Mouse (Mus musculus) forebrain, postnatal 0 days (tissue): ENCODE measurements at regions not wholly inside any gene's neighbourhood (a gene's known extent, or its start where the extent isn't known, plus 50 kb on each side); places are given as distances from the start of the nearest gene placed in this dataset.

ENCODE experiments used
- ATAC-seq: fragments of 200-750 bp; cut with Nextera tagmentation; 2 replicates; pipeline ENCODE4 v1.8.0; 2017; ENCODE audit warnings: mild to moderate bottlenecking, moderate library complexity
- DNase-seq: peaks from one replicate; pipeline ENCODE4 v3.0.0-alpha.2; 2015
- H3K27ac ChIP-seq: fragments of 300-500 bp; sonication (generic); 2 replicates; pipeline ENCODE4 v1.5.1; 2014; ENCODE audit warnings: low read depth, mild to moderate bottlenecking, antibody characterized with exemption, low read length, moderate library complexity, mixed read lengths
- H3K27me3 ChIP-seq: fragments of 300-500 bp; sonication (generic); 2 replicates; pipeline ENCODE4 v1.6.1; 2014; ENCODE audit warnings: mild to moderate bottlenecking, low read length, mixed read lengths; ENCODE audit not compliant: insufficient read depth
- H3K36me3 ChIP-seq: fragments of 300-500 bp; sonication (generic); 2 replicates; pipeline ENCODE4 v1.6.1; 2014; ENCODE audit warnings: mild to moderate bottlenecking, moderate library complexity; ENCODE audit not compliant: insufficient read depth
- H3K4me1 ChIP-seq: fragments of 300-500 bp; sonication (generic); 2 replicates; pipeline ENCODE4 v1.6.1; 2014; ENCODE audit warnings: antibody characterized with exemption; ENCODE audit not compliant: insufficient read depth
- H3K4me2 ChIP-seq: fragments of 300-500 bp; sonication (generic); 2 replicates; pipeline ENCODE4 v1.6.1; 2014; ENCODE audit warnings: low read depth, mild to moderate bottlenecking, moderate library complexity
- H3K4me3 ChIP-seq: fragments of 300-500 bp; sonication (generic); 2 replicates; pipeline ENCODE4 v1.5.1; 2014; ENCODE audit warnings: low read depth, low read length, mixed read lengths
- H3K9ac ChIP-seq: fragments of 300-500 bp; sonication (generic); 2 replicates; pipeline ENCODE4 v1.6.1; 2014; ENCODE audit warnings: mild to moderate bottlenecking
- H3K9me3 ChIP-seq: fragments of 300-500 bp; sonication (generic); 2 replicates; pipeline ENCODE4 v1.6.1; 2016; ENCODE audit warnings: low read length
- CTCF ChIP-seq: sonication (generic); IDR thresholded peaks from 2 replicates; pipeline ENCODE4 v1.5.1; 2016; ENCODE audit warnings: antibody characterized with exemption, control low read depth, low read depth
- whole genome bisulfite sequencing: fragments of 180-500 bp; shearing (Covaris S2); extraction: QIAGEN DNeasy Blood & Tissue Kit; methylation state at CpG from one replicate; pipeline ENCODE4 v1.1.7; 2014; 5-methylcytosine and 5-hydroxymethylcytosine counted together

DNA sequence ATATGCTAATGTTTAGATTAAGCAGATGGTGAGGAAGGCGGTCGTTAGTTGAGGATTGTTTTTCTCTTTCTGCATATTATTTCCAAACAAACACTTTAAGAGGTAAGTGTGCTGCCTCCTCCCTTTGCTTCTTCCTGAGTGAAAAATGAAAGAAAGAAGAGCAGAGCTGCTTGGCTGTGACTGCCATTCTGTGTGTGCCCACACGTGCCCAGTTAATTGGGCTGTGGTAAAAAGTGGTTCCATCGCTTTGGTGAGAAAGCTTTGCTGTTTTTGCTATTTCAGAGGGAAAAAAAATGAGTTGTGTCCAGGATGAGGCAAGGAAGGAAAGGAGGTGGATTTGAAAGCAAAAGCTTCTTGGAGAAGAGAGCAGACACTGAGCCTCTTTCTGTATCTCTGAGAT is 360.9 kb upstream of the Pkn2 start:
- Histone ChIP-seq H3K9me3 (no peaks in the 10 kb centered on the region), H3K4me3 (no peak overlapping the region), H3K4me2 (no peak overlapping the region), H3K36me3 (no peaks in the 10 kb centered on the region), H3K9ac (no peak overlapping the region), H3K4me1 (peaks cover 9% of the 10 kb centered on the region; the same call in 1 of the 2 replicates), H3K27ac (no peak overlapping the region), H3K27me3 (no peaks in the 10 kb centered on the region)
- WGBS = 25% methylated on average over 4 of the region's 4 CpGs
- DNase-seq (peak; percentile 21), ATAC-seq (no peak)
- TF ChIP-seq CTCF = no peak

DNA sequence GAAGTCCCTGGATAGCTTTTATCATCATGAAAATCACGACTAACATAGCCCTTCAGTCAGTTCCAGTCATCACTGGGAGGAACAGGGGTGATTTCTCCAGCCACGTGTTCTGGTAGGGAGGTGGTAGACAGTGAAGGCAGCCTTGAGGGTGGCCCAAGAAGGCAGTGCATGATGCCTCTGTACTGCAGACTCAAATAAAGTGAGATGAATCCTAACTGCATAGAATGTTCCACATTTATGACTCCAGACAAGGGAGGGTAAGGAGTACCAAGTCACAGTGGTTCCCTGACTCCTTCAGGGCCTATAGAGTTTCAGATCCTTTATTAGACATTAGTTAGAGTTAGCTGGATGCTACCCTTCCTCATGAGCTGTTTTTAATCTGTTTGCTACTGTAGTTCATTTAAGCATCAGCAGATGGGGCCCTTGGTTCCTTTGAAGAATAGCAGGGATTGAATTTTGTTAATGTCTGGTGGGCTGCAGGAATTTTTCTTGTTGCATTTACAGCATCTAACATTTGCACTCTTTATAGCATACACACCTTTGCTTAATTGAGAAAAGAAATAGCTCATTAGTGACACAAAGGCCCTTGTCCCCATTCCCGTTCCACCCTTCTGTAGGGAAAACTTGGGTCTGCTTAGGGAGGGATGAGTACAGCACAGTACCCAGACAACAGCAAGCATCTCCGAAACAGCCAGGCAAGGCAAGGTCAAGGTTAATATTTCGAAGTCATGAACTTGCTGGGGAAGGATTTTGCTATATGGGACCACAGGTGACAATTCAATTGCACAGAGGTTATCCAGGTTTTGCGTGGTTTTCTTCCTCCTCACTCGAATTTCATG is 359.0 kb upstream of the Pkn2 start:
- H3K9ac ChIP-seq = no peak overlapping the region
- 71% methylated on average over 7 of the region's 7 CpGs for WGBS
- H3K4me1 ChIP-seq = peaks cover 9% of the 10 kb centered on the region; the same call in 1 of the 2 replicates
- peak; percentile 81 for DNase-seq
- H3K4me3 ChIP-seq = no peak overlapping the region
- peak; percentile 50; the same call in 1 of the 2 replicates for ATAC-seq
- H3K9me3 ChIP-seq = no peaks in the 10 kb centered on the region
- H3K27ac ChIP-seq = no peak overlapping the region
- TF ChIP-seq CTCF = peak; percentile 80
- H3K4me2 ChIP-seq = no peak overlapping the region
- no peaks in the 10 kb centered on the region for H3K27me3 ChIP-seq
- no peaks in the 10 kb centered on the region for H3K36me3 ChIP-seq

DNA sequence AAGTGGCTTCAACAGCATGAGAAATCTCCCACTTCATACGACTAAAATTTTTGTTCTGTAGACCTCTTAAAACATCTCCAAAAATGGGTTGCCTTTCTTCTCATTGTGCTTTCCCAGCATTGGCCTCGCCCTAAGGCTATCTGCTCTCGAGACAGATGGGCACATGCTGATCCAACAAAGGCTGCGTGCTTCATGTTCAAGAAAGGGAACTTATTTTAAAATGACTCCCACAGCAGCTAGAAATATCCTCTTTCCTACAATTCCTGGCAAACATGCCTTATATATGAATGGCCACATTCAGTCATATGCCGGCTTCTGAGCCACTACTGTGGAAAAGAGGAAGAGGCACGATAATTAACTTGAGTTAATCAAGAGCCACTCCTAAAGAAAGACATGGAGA is 356.7 kb upstream of the Pkn2 start:
- Histone ChIP-seq H3K4me1 (peaks cover 9% of the 10 kb centered on the region; the same call in 1 of the 2 replicates), H3K27me3 (no peaks in the 10 kb centered on the region), H3K4me3 (no peak overlapping the region), H3K36me3 (no peaks in the 10 kb centered on the region), H3K9me3 (no peaks in the 10 kb centered on the region), H3K4me2 (no peak overlapping the region), H3K9ac (no peak overlapping the region), H3K27ac (no peak overlapping the region)
- DNase-seq (no peak), ATAC-seq (no peak)
- no peak for TF ChIP-seq CTCF
- 72% methylated on average over 6 of the region's 6 CpGs for WGBS

DNA sequence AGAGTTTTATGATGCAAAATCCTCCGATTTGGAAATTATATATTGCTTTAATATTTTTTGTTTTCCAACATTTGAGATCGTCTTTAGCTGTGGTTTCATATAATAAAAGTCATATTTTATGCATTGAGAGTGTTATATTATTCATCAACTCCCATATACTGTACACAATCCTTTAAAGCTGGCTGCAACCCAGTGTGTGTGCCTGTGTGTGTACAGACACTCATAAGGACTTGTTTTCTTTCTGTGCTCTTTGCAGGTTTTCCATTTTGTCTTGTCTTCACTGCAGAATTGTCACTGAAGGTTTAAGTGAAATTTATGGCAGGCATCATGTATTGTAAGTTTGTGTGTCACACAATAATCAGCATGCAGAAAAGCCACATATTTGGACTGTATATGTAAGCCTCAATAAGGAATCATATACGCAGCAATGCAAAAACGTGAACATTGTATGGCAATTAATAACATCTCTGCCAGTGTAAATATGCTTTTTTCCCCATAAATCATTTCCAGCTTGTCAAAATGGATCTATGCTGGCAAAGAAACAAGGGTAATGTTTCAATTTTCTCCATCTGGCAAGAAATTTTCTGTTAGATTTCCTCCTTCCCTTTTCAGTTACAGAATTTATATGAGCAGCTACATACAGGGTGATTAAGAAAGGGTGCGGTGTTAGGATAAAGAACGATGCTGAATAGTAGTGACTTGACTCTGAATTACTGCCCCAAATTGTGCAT is 342.4 kb upstream of the Pkn2 start:
- no peak overlapping the region for H3K4me2 ChIP-seq
- DNase-seq = peak; percentile 44
- H3K9me3 ChIP-seq = no peaks in the 10 kb centered on the region
- H3K9ac ChIP-seq = 0 out of 2 replicates have a peak overlapping the region, but pooled peaks have one; percentile 6
- no peak for TF ChIP-seq CTCF
- H3K4me3 ChIP-seq = no peak overlapping the region
- H3K27me3 ChIP-seq = no peaks in the 10 kb centered on the region
- H3K27ac ChIP-seq = peak overlapping the region; percentile 4; the same call in 1 of the 2 replicates
- no peaks in the 10 kb centered on the region for H3K36me3 ChIP-seq
- H3K4me1 ChIP-seq = no peaks in the 10 kb centered on the region
- ATAC-seq = peak; percentile 68
- 54% methylated on average over 6 of the region's 6 CpGs for WGBS

DNA sequence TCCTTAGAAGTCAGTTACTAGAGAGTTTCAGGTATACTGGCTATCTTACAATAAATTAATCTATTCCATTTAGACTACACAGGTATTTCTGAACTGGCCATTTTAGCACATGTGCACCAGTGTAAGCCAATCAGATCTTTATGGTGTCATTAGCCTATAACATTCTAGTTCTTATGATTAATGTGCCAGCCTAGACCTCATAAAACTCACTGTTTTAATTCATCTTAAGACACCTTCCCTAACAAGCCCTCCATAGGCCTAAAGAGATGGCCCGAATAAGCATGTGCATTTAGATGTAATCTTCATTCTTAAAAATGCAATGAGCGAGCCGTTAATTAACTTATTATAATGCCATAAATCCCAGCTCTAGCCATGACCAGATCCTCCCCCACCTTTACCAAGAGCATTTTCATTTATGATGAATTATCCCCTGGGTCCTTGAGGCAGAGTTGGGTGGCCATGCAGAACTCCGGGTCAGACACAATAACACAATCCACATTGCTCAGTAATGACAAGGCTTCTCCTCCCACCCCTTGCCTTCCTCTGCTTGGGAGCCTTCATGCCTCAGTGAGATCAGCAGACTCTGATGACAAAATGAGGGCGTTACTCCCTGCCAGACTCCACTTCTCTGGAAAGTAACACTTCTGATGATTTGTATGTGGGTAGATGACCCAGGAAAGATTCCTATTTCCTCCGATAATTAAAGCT is 311.6 kb upstream of the Pkn2 start:
- no peak for TF ChIP-seq CTCF
- WGBS = 87% methylated on average over 6 of the region's 6 CpGs
- no peak for ATAC-seq
- DNase-seq = no peak
- no peak overlapping the region for H3K9ac ChIP-seq
- no peaks in the 10 kb centered on the region for H3K36me3 ChIP-seq
- H3K9me3 ChIP-seq = no peaks in the 10 kb centered on the region
- H3K27ac ChIP-seq = no peak overlapping the region
- H3K4me1 ChIP-seq = no peaks in the 10 kb centered on the region
- no peak overlapping the region for H3K4me3 ChIP-seq
- H3K4me2 ChIP-seq = no peak overlapping the region
- H3K27me3 ChIP-seq = no peaks in the 10 kb centered on the region

DNA sequence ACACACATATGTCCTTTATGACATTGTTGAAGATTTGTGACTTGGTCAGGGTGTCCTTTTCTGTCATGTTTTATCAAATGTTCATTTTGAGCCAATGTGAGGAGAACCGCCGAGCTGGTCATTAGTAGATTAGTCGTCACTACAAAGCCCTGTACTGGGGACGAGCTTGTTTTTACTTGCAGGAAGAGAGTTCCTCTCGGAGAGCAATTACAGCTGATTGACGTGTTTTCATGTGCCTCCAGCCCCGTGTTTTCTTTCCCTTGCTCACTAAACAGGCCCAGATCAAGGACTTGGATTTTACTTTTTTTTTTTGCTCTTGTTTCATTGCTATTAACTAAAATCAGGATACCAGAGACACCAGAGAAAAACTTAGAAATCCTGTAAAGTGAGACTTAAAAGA is 307.1 kb upstream of the Pkn2 start:
- Histone ChIP-seq H3K27me3 (no peaks in the 10 kb centered on the region), H3K4me2 (no peak overlapping the region), H3K27ac (no peak overlapping the region), H3K9ac (no peak overlapping the region), H3K9me3 (no peaks in the 10 kb centered on the region), H3K36me3 (no peaks in the 10 kb centered on the region), H3K4me1 (no peaks in the 10 kb centered on the region), H3K4me3 (no peak overlapping the region)
- DNase-seq (peak; percentile 3), ATAC-seq (no peak)
- TF ChIP-seq CTCF = no peak
- 16% methylated on average over 7 of the region's 7 CpGs for WGBS
